Mouse (Mus musculus) adrenal gland, postnatal 10 days (tissue): ENCODE results near the gene Cbx4. TPM values are rescaled to one million over a fixed set of nuclear protein-coding genes. Genes with fewer than 3 reads are reported as not detected.
"Not testable (repeated sequence)": the region's sequence is repeated elsewhere in the genome, so short reads cannot be mapped to it uniquely, and the experiment has no call there.

Experiments used
- DNase-seq: peaks from one replicate; pipeline ENCODE4 v3.0.0; 2021; ENCODE audit warnings: mixed read lengths
- total RNA-seq, 2 experiments: library from RNA; stranded (reverse); gene quantifications; 2 replicates each; pipeline ENCODE4 v1.2.3; 2021

Gene Cbx4
- total RNA-seq, 2 experiments from 2014 or later: 52.0 to 133 TPM

DNA sequence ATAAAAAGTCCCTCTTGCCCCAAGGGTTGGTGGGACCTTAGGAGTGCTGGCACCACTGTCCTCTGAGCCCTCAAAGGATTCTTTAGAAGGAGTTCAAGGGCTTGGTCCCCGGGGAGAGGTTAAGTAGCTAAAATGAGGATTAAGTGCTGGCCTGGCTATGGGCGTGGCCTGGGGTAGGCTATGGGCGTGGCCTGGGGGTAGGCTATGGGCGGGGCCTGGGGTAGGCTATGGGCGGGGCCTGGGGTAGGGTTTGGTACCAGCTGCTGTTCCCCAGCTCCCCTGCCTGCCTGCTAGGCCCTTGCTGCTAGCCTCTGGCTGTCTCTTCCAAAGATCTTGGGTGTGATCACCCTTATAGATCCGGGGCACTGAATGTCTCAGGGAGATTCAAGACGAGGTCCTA lies 25.3 kb upstream of the Cbx4 start:
- peak; percentile 61 for DNase-seq

DNA sequence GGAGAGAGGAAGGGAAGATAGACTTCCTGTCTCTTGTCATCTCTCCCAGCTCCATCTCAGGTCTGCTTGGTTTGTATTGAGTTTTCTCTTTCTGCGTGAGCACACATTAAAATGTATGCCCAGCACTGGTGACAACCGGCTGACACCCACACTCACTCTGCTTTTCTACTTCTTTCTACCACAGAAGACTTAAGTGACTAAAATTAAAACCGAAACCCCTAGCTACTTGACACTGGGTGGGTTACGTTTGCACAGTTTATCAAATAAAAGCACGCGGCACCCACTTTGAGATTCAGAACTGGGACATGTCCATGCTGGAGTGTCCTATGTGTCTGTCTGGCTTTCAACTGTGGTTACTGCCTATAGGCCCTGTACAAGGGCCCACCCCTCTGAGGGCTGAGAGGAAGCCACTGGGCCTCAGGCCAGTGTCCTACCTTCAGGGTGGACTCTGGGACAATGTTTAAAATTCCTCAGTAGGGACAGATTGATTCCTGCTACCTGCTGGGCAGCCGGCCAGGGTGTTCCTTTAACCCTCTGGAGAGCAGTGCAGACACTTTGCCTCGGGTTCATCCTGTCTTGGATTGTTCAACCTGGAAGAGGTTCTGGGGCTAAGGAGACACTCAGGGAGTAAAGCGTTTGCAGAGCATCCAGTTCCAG lies 23.5 kb upstream of the Cbx4 start:
- DNase-seq: no peak

GRCm38 (mm10) chr11:119108573-119109263 lies 22.7 kb upstream of the Cbx4 start:
- DNase-seq: no peak

DNA sequence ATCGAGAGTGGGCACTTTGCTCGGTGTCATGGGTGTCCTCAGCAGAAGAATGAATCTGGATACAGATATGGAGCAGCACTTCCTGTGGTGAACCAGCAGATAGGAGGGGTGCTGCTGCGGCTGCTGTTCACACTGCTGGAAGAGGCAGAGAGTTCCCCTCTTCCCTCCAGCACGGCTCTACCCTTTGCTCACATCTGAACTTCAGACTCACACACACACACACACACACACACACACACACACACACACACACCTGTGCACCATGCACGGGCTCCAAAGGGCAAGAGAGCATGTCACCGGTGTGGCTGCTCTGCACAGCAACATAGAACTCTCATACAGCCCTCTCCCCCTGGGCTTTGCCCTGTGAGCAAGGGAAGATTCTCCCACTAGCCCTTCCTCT lies 20.3 kb upstream of the Cbx4 start:
- peak; percentile 50 for DNase-seq

DNA sequence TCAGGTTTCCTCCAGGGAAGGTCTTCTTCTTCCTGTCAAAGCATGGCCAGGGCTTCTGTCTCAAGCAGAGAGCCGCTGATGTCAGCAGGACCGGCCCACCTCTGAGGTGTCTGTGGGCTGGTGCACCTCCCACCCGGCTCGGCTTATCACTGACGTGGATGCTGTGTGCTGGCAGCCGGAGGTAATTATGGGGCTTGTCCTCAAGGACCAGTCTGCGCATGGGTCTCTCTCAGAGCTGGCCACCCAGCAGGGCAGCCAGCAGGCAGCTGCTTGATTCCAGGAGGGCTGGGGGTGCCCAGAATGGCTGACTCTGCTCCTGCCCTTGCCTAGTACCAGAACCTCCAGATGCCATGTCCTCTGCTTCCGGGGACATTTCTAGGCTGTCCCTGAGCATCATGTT lies 19.7 kb upstream of the Cbx4 start:
- DNase-seq: peak; percentile 61

- peak; percentile 27 for DNase-seq
Observed at GRCm38 (mm10) chr11:119105071-119105609, 19.1 kb upstream of the Cbx4 start.

DNA sequence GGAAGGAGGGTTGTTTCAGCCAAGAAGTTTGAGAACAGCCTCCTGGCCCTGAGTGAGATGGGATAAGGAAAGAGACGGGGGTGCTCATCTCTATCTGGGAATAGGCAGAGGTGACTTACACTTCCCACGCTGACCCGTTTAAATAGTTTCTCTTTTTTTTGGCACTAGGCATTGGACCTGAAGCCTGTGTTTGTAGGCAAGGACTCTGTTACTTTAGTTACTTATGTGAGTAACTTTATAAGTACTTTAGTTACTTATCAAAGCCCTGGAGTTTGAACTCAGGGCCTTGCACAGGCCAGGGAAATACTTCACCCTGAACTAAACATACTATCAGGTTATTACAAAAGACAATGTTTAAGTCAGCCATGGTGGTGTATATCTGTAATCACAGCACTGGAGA lies 18.0 kb upstream of the Cbx4 start:
- no peak for DNase-seq

DNA sequence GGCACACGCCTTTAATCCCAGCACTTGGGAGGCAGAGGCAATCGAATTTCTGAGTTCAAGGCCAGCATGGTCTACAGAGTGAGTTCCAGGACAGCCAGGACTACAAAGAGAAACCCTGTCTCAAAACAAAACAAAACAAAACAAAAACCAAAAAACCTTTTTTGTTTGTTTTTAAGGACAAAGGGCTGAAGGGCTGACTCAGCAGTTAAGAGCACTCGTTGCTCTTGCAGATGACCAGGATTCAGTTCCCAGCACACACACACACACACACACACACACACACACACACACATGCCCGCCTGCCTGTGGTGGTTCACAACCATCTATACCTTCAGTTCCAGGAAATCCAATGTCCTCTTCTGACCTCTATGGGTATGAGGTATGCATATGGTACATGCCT lies 14.3 kb upstream of the Cbx4 start:
- not testable (repeated sequence) for DNase-seq

GRCm38 (mm10) chr11:119098202-119098601 lies 12.2 kb upstream of the Cbx4 start:
- no peak for DNase-seq

GRCm38 (mm10) chr11:119095441-119095840 lies 9.4 kb upstream of the Cbx4 start:
- no peak for DNase-seq

DNA sequence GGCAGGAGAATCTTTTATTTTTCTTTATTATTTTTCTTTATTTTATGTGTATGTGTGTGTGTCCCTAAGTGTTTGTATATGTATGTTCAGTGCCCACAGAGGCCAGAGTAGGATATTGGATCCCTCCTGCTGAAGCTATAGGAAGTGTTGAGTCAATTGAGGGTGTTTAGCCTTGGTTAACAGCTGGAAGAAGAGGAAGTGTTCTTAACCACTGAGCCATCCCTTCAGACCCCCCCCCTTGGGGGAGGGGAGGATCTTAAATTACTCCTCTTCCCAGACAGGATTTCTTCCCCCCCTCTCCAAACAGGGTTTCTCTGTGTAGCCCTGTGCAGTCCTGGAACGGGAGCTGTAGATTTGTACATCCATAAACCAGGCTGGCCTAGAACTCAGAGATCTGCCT lies 7.3 kb upstream of the Cbx4 start:
- no peak for DNase-seq

DNA sequence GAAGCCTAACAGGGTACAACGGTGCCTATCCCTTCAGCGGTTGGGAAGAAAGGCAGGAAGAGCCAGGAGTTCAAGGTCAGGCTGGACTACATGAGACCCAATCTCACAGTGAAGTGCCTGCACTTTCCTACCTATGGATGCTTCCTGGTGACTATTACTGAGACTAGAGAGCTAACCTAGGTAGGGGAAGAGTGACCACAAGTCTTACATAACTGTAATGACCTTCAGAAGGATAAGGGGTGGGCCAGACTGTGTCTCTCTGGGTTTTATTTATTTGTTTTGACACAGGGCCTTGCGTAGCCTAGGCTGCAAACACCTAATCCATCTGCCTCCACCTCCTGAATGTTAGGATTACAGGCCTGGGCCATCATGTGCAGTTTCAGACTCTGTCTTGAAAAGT lies 6.3 kb upstream of the Cbx4 start:
- DNase-seq: no peak

DNA sequence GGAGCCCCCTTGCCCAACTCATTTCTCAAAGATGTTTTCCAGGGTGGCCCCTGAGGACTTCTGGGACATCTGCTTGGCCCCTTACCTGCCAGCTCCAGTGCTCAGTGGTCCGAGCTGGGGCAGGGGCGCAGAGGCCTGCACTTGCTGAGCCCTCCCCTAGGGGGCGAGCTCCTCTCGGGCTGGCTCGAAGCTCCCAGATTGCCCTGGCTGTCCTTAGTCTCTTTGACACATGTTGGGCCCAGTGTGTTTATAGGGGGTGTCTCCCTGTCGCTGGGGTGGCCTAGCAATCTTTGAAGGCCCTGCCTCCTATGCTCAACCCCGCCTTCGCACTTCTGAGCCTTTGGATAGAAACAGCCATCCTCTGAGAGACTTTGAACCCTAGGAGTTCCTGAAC lies 5.6 kb upstream of the Cbx4 start:
- peak; percentile 79 for DNase-seq

DNA sequence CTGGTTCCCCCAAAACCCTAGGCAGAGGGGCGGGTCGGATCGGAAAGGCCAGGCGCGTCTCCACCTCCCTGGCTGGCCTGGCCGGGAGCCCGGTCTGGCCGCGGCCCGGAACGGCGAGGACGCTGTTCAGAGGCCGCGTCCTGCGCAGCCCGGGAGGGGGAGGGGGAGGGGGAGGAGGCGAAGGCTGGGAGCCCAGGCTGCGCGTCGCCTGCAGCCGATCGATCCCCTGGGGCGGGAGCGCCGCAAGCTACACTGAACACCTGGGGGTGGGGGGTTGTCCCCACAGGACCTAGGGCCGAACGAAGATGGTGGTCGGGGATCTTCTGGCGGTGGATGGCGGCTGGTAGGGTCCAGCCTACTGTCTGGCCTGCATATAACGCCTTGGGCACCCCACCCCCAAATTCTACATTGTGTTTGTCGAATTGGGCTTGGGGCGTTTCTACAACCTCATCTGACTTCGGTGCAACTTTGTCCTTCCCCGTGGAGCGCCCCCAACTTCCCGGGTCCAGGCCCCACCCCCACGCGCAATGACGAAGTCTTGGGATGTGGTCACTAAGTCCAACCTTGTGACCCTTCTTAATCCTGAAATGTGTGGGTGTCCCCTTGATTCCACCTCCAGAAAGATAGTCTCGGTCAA lies 5.1 kb upstream of the Cbx4 start:
- DNase-seq: peak; percentile 88

GRCm38 (mm10) chr11:119090076-119090960 lies 4.3 kb upstream of the Cbx4 start:
- peak; percentile 52 for DNase-seq

DNA sequence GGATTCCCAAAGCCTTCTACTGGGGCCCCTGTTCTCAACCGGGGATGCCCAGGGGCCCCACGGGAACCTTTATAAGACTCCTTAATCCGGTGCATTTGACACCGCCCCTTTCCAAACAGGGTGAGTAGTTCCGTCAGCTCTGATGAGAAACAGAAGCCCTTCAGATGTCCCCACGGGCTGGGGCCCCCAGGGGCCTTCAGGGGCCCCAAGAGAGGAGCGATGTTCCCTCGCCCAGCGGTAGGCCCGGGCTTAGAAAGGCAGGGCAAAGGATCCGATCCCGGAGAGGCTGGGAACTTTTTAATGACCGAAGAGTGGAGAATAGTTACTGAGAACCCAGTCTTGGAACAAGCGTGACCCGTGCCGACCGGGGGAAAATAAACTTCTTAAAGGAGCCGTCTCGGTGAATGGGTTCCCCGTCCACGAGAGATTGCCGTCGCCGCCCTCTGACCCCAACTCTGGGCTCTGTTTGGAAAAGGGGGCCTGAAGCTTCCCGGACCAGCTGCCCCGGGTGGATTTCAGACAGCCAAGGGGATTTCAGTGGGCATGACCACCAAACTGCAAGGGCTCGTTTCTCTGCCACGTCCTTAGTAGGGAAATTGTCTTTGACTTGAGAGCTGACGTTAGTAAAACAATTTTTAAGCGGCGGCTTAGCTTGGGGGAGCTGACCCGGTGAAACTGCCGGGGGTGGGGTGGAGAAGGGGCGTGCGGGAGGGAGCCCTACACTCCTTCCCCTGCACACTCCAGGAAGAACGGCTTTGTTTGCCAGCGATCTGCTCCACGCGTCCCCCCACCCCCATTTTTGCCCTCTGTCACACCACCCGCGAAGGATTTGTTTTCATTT lies 3.4 kb upstream of the Cbx4 start:
- peak; percentile 47 for DNase-seq

DNA sequence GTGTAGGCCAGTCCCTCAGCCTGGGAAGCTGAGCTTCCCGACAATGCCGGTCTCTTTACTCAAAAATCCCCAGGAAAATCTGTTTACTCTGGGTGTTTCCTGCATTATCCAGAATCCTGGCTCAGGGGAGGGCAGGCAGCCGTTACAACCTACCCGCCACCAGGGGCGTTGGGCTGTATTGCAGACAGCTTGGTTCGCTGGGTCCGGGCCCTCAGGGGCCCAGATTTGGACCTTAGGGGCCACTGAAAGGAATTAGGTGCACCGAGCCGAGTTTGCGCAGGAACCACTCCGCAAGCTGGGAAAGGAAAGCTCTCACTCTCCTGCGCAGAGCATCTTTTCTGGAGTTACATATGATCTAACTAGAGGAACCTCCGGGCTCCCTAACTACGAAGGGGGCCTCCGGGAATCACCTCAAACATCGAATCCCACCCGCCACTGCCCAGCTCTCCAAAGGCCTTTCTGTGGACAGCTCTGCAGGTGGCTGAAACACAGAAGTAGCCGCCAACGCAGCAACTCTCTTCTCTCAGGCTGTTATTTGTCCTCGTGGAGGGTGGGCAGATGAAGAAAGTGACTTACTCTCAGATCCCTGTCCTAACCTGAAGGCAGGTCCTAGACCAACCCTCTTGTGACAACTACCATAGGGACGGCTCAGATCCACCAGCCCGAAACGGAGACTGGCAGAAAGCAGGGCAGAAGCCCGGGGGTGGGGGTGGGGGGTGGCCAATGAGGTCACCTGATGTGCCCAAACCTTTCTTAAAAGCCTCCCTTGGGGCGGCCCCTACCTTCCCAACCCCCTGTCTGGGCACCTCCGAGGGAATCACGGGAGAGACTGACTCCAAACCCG lies 2.6 kb upstream of the Cbx4 start:
- DNase-seq: peak; percentile 50

GRCm38 (mm10) chr11:119087301-119088082 lies 1.5 kb upstream of the Cbx4 start:
- DNase-seq: peak; percentile 64

GRCm38 (mm10) chr11:119085279-119086062 lies 550 bp downstream of the Cbx4 start:
- peak; percentile 77 for DNase-seq
